Mouse (Mus musculus) intestine, postnatal 0 days (tissue): ENCODE data around the gene S100a3. TPM values are rescaled to one million over a fixed set of nuclear protein-coding genes. Genes with fewer than 3 reads are reported as not detected.

Experiments
- ATAC-seq: fragments of 200-750 bp; cut with Nextera tagmentation; 2 replicates; pipeline ENCODE4 v1.8.0; 2017; ENCODE audit warnings: mild to moderate bottlenecking, moderate TSS enrichment, moderate library complexity
- H3K27ac ChIP-seq: fragments of 300-500 bp; sonication (generic); 2 replicates; pipeline ENCODE4 v1.5.1; 2014; ENCODE audit warnings: mild to moderate bottlenecking, low read depth, low read length, moderate library complexity
- H3K27me3 ChIP-seq: fragments of 300-500 bp; sonication (generic); replicated peaks from 2 replicates; pipeline ENCODE4 v1.6.1; 2014; ENCODE audit warnings: low read length, mixed read lengths; ENCODE audit not compliant: control insufficient read depth, insufficient read depth
- H3K36me3 ChIP-seq: fragments of 300-500 bp; sonication (generic); 2 replicates; pipeline ENCODE4 v1.6.1; 2014; ENCODE audit warnings: mild to moderate bottlenecking, moderate library complexity; ENCODE audit not compliant: control insufficient read depth, insufficient read depth
- H3K4me1 ChIP-seq: fragments of 300-500 bp; sonication (generic); replicated peaks from 2 replicates; pipeline ENCODE4 v1.6.1; 2014; ENCODE audit warnings: antibody characterized with exemption, low read length, mixed read lengths; ENCODE audit not compliant: control insufficient read depth, insufficient read depth
- H3K4me2 ChIP-seq: fragments of 300-500 bp; sonication (generic); replicated peaks from 2 replicates; pipeline ENCODE4 v1.6.1; 2014; ENCODE audit warnings: low read depth, mild to moderate bottlenecking, moderate library complexity
- H3K4me3 ChIP-seq: fragments of 300-500 bp; sonication (generic); 2 replicates; pipeline ENCODE4 v1.5.1; 2014; ENCODE audit warnings: low read depth, low read length
- H3K9ac ChIP-seq: fragments of 300-500 bp; sonication (generic); 2 replicates; pipeline ENCODE4 v1.6.1; 2014; ENCODE audit warnings: mild to moderate bottlenecking, low read depth, low read length
- H3K9me3 ChIP-seq: fragments of 300-500 bp; sonication (generic); 2 replicates; pipeline ENCODE4 v1.6.1; 2016; ENCODE audit warnings: mixed run types; ENCODE audit not compliant: control insufficient read depth
- CTCF ChIP-seq: sonication (generic); IDR thresholded peaks from 2 replicates; pipeline ENCODE4 v1.5.1; 2016; ENCODE audit warnings: low read depth, mild to moderate bottlenecking, control low read depth, antibody characterized with exemption, moderate library complexity
- WGBS: fragments of 180-500 bp; shearing (Covaris S2); extraction: QIAGEN DNeasy Blood & Tissue Kit; methylation state at CpG from one replicate; pipeline ENCODE4 v1.1.7; 2014; 5-methylcytosine and 5-hydroxymethylcytosine counted together
- polyA plus RNA-seq: library from polyadenylated mRNA; unstranded; fragments of >200 nt; fragmentation: Nextera tagmentation; extraction: Ambion mirVana; gene quantifications from 2 replicates; pipeline ENCODE4 v1.2.1, GENCODE M21; 2015

S100a3 gene
- polyA plus RNA-seq, 1 experiment from 2014 or later, result 0.37 TPM

- Histone ChIP-seq H3K4me1 (peaks cover 5% of the 10 kb centered on the region), H3K4me2 (no peak overlapping the region), H3K9me3 (no peaks in the 10 kb centered on the region), H3K36me3 (no peaks in the 10 kb centered on the region), H3K9ac (no peak overlapping the region), H3K27ac (no peak overlapping the region), H3K4me3 (no peak overlapping the region), H3K27me3 (no peaks in the 10 kb centered on the region)
- ATAC-seq, result no peak
- WGBS, result 50% methylated on average over 7 of the region's 7 CpGs
- no peak for TF ChIP-seq CTCF
These were observed 61.2 kb downstream of the S100a3 start for GRCm38 (mm10) chr3:90621552-90621951.

GRCm38 (mm10) chr3:90623435-90624071, 63.2 kb downstream of the S100a3 start:
- H3K27me3 ChIP-seq, result no peaks in the 10 kb centered on the region
- no peaks in the 10 kb centered on the region for H3K36me3 ChIP-seq
- WGBS, result 19% methylated on average over 2 of the region's 2 CpGs
- H3K9ac ChIP-seq, result no peak overlapping the region
- TF ChIP-seq CTCF, result no peak
- H3K9me3 ChIP-seq, result no peaks in the 10 kb centered on the region
- no peak overlapping the region for H3K4me2 ChIP-seq
- H3K4me3 ChIP-seq, result no peak overlapping the region
- no peak overlapping the region for H3K27ac ChIP-seq
- peaks cover 5% of the 10 kb centered on the region for H3K4me1 ChIP-seq
- peak; percentile 34; the same call in 1 of the 2 replicates for ATAC-seq

- Histone ChIP-seq H3K36me3 (no peaks in the 10 kb centered on the region), H3K9ac (no peak overlapping the region), H3K4me2 (no peak overlapping the region), H3K4me1 (peaks cover 5% of the 10 kb centered on the region), H3K27ac (peak overlapping the region; percentile 46; the same call in 1 of the 2 replicates), H3K9me3 (no peaks in the 10 kb centered on the region), H3K27me3 (no peaks in the 10 kb centered on the region), H3K4me3 (no peak overlapping the region)
- TF ChIP-seq CTCF, result no peak
- no peak for ATAC-seq
- 54% methylated on average over 5 of the region's 5 CpGs for WGBS
These were observed 65.1 kb downstream of the S100a3 start for GRCm38 (mm10) chr3:90625496-90625895.

GRCm38 (mm10) chr3:90626266-90627021, 66.1 kb downstream of the S100a3 start:
- H3K4me3 ChIP-seq, result 0 out of 2 replicates have a peak overlapping the region, but pooled peaks have one; percentile 12
- no peaks in the 10 kb centered on the region for H3K36me3 ChIP-seq
- peak overlapping the region; percentile 77 for H3K27ac ChIP-seq
- H3K4me2 ChIP-seq, result peak overlapping the region; percentile 45
- H3K27me3 ChIP-seq, result no peaks in the 10 kb centered on the region
- 0 out of 2 replicates have a peak overlapping the region, but pooled peaks have one; percentile 13 for H3K9ac ChIP-seq
- WGBS, result 21% methylated on average over 9 of the region's 9 CpGs
- H3K4me1 ChIP-seq, result peaks cover 5% of the 10 kb centered on the region
- ATAC-seq, result peak; percentile 87
- H3K9me3 ChIP-seq, result no peaks in the 10 kb centered on the region
- no peak for TF ChIP-seq CTCF

GRCm38 (mm10) chr3:90627366-90627765, 67.0 kb downstream of the S100a3 start:
- no peak for TF ChIP-seq CTCF
- no peak for ATAC-seq
- peaks cover 5% of the 10 kb centered on the region for H3K4me1 ChIP-seq
- no peaks in the 10 kb centered on the region for H3K9me3 ChIP-seq
- no peak overlapping the region for H3K4me3 ChIP-seq
- H3K4me2 ChIP-seq, result peak overlapping the region; percentile 45
- H3K27me3 ChIP-seq, result no peaks in the 10 kb centered on the region
- no peaks in the 10 kb centered on the region for H3K36me3 ChIP-seq
- 70% methylated on average over 5 of the region's 5 CpGs for WGBS
- H3K27ac ChIP-seq, result peak overlapping the region; percentile 77
- H3K9ac ChIP-seq, result no peak overlapping the region

- Histone ChIP-seq H3K27ac (no peak overlapping the region), H3K4me2 (no peak overlapping the region), H3K9me3 (no peaks in the 10 kb centered on the region), H3K27me3 (no peaks in the 10 kb centered on the region), H3K36me3 (no peaks in the 10 kb centered on the region), H3K4me3 (no peak overlapping the region), H3K9ac (no peak overlapping the region), H3K4me1 (peaks cover 5% of the 10 kb centered on the region)
- no peak; the same call in 1 of the 2 replicates for ATAC-seq
- peak; percentile 98 for TF ChIP-seq CTCF
- 39% methylated on average over 4 of the region's 4 CpGs for WGBS
These were observed 67.4 kb downstream of the S100a3 start for GRCm38 (mm10) chr3:90627807-90628206.
